Mouse (Mus musculus): ENCODE results near the gene Avpr1b.
"Not testable (repeated sequence)": the region's sequence is repeated elsewhere in the genome, so short reads cannot be mapped to it uniquely, and the experiment has no call there.

Avpr1b gene

GRCm38 (mm10) chr1:131598905-131599304 is at the start of gene Avpr1b:
TSS of gene Avpr1b (plus strand) at chr1:131599239.
- Histone ChIP-seq H3K27me3 (ENCODE audit: control insufficient read depth, insufficient read depth, low read length, poor library complexity, severe bottlenecking) (no peaks in the 10 kb centered on the region), H3K36me3 (ENCODE audit: control insufficient read depth, insufficient read depth, low read length, poor library complexity, severe bottlenecking) (no peaks in the 10 kb centered on the region)
- no peak for DNase-seq (ENCODE audit: low read depth, low spot score)

- DNase-seq (ENCODE audit: low read depth, low spot score) = no peak
- Histone ChIP-seq H3K27me3 (ENCODE audit: control insufficient read depth, insufficient read depth, low read length, poor library complexity, severe bottlenecking) (no peaks in the 10 kb centered on the region), H3K36me3 (ENCODE audit: control insufficient read depth, insufficient read depth, low read length, poor library complexity, severe bottlenecking) (no peaks in the 10 kb centered on the region)
These were observed 47.1 kb upstream of the Avpr1b start for GRCm38 (mm10) chr1:131551956-131552355.

- DNase-seq (ENCODE audit: low read depth, low spot score) = no peak
- H3K36me3 ChIP-seq (ENCODE audit: control insufficient read depth, insufficient read depth, low read length, poor library complexity, severe bottlenecking) = no peaks in the 10 kb centered on the region
- H3K27me3 ChIP-seq (ENCODE audit: control insufficient read depth, insufficient read depth, low read length, poor library complexity, severe bottlenecking) = no peaks in the 10 kb centered on the region
These were observed 45.6 kb upstream of the Avpr1b start for GRCm38 (mm10) chr1:131553428-131553827.

GRCm38 (mm10) chr1:131555042-131555812 is 43.8 kb upstream of the Avpr1b start:
- peak; percentile 89 for DNase-seq (ENCODE audit: low read depth, low spot score)
- Histone ChIP-seq H3K36me3 (ENCODE audit: control insufficient read depth, insufficient read depth, low read length, poor library complexity, severe bottlenecking) (no peaks in the 10 kb centered on the region), H3K27me3 (ENCODE audit: control insufficient read depth, insufficient read depth, low read length, poor library complexity, severe bottlenecking) (no peaks in the 10 kb centered on the region)

- no peaks in the 10 kb centered on the region for H3K27me3 ChIP-seq (ENCODE audit: control insufficient read depth, insufficient read depth, low read length, poor library complexity, severe bottlenecking)
- no peak for DNase-seq (ENCODE audit: low read depth, low spot score)
- no peaks in the 10 kb centered on the region for H3K36me3 ChIP-seq (ENCODE audit: control insufficient read depth, insufficient read depth, low read length, poor library complexity, severe bottlenecking)
These were observed 38.5 kb upstream of the Avpr1b start for GRCm38 (mm10) chr1:131560500-131560899.

GRCm38 (mm10) chr1:131562081-131562480 is 37.0 kb upstream of the Avpr1b start:
- H3K36me3 ChIP-seq (ENCODE audit: control insufficient read depth, insufficient read depth, low read length, poor library complexity, severe bottlenecking) = no peaks in the 10 kb centered on the region
- H3K27me3 ChIP-seq (ENCODE audit: control insufficient read depth, insufficient read depth, low read length, poor library complexity, severe bottlenecking) = no peaks in the 10 kb centered on the region
- no peak for DNase-seq (ENCODE audit: low read depth, low spot score)

- DNase-seq (ENCODE audit: low read depth, low spot score) = peak; percentile 33
- not testable (repeated sequence) for H3K27me3 ChIP-seq (ENCODE audit: control insufficient read depth, insufficient read depth, low read length, poor library complexity, severe bottlenecking); H3K36me3 ChIP-seq (ENCODE audit: control insufficient read depth, insufficient read depth, low read length, poor library complexity, severe bottlenecking)
These were observed 33.0 kb upstream of the Avpr1b start for GRCm38 (mm10) chr1:131566056-131566455.

GRCm38 (mm10) chr1:131569721-131570120 is 29.3 kb upstream of the Avpr1b start:
- DNase-seq (ENCODE audit: low read depth, low spot score) = no peak
- Histone ChIP-seq H3K27me3 (ENCODE audit: control insufficient read depth, insufficient read depth, low read length, poor library complexity, severe bottlenecking) (no peaks in the 10 kb centered on the region), H3K36me3 (ENCODE audit: control insufficient read depth, insufficient read depth, low read length, poor library complexity, severe bottlenecking) (no peaks in the 10 kb centered on the region)

- Histone ChIP-seq H3K36me3 (ENCODE audit: control insufficient read depth, insufficient read depth, low read length, poor library complexity, severe bottlenecking) (no peaks in the 10 kb centered on the region), H3K27me3 (ENCODE audit: control insufficient read depth, insufficient read depth, low read length, poor library complexity, severe bottlenecking) (no peaks in the 10 kb centered on the region)
- DNase-seq (ENCODE audit: low read depth, low spot score) = no peak
These were observed 28.6 kb upstream of the Avpr1b start for GRCm38 (mm10) chr1:131570391-131570790.

- DNase-seq (ENCODE audit: low read depth, low spot score) = peak; percentile 78
- no peaks in the 10 kb centered on the region for H3K27me3 ChIP-seq (ENCODE audit: control insufficient read depth, insufficient read depth, low read length, poor library complexity, severe bottlenecking)
These were observed 25.3 kb upstream of the Avpr1b start for GRCm38 (mm10) chr1:131573721-131574120.

GRCm38 (mm10) chr1:131578943-131579680 is 19.9 kb upstream of the Avpr1b start:
- no peak for DNase-seq (ENCODE audit: low read depth, low spot score)
- Histone ChIP-seq H3K36me3 (ENCODE audit: control insufficient read depth, insufficient read depth, low read length, poor library complexity, severe bottlenecking) (no peaks in the 10 kb centered on the region), H3K27me3 (ENCODE audit: control insufficient read depth, insufficient read depth, low read length, poor library complexity, severe bottlenecking) (no peaks in the 10 kb centered on the region)

More at GRCm38 (mm10) chr1:131573721-131574120, 25.3 kb upstream of the Avpr1b start:
- no peaks in the 10 kb centered on the region for H3K36me3 ChIP-seq (ENCODE audit: control insufficient read depth, insufficient read depth, low read length, poor library complexity, severe bottlenecking)

- Histone ChIP-seq H3K27me3 (ENCODE audit: control insufficient read depth, insufficient read depth, low read length, poor library complexity, severe bottlenecking) (no peaks in the 10 kb centered on the region), H3K36me3 (ENCODE audit: control insufficient read depth, insufficient read depth, low read length, poor library complexity, severe bottlenecking) (no peaks in the 10 kb centered on the region)
- DNase-seq (ENCODE audit: low read depth, low spot score) = no peak
These were observed 18.6 kb upstream of the Avpr1b start for GRCm38 (mm10) chr1:131580389-131580788.

- no peaks in the 10 kb centered on the region for H3K36me3 ChIP-seq (ENCODE audit: control insufficient read depth, insufficient read depth, low read length, poor library complexity, severe bottlenecking)
- DNase-seq (ENCODE audit: low read depth, low spot score) = no peak
- H3K27me3 ChIP-seq (ENCODE audit: control insufficient read depth, insufficient read depth, low read length, poor library complexity, severe bottlenecking) = no peaks in the 10 kb centered on the region
These were observed 15.4 kb upstream of the Avpr1b start for GRCm38 (mm10) chr1:131583598-131583997.

GRCm38 (mm10) chr1:131586836-131587235 is 12.2 kb upstream of the Avpr1b start:
- no peaks in the 10 kb centered on the region for H3K36me3 ChIP-seq (ENCODE audit: control insufficient read depth, insufficient read depth, low read length, poor library complexity, severe bottlenecking)
- DNase-seq (ENCODE audit: low read depth, low spot score) = no peak

GRCm38 (mm10) chr1:131600314-131600713 is 1.3 kb downstream of the Avpr1b start:
- Histone ChIP-seq H3K36me3 (ENCODE audit: control insufficient read depth, insufficient read depth, low read length, poor library complexity, severe bottlenecking) (no peaks in the 10 kb centered on the region), H3K27me3 (ENCODE audit: control insufficient read depth, insufficient read depth, low read length, poor library complexity, severe bottlenecking) (no peaks in the 10 kb centered on the region)
- DNase-seq (ENCODE audit: low read depth, low spot score) = peak; percentile 26

More at GRCm38 (mm10) chr1:131586836-131587235, 12.2 kb upstream of the Avpr1b start:
- no peaks in the 10 kb centered on the region for H3K27me3 ChIP-seq (ENCODE audit: control insufficient read depth, insufficient read depth, low read length, poor library complexity, severe bottlenecking)
